Mouse (Mus musculus): ENCODE measurements around the gene Tatdn3. TPM values are rescaled to one million over a fixed set of nuclear protein-coding genes. Genes with fewer than 3 reads are reported as not detected.
"Not testable (repeated sequence)": the region's sequence is repeated elsewhere in the genome, so short reads cannot be mapped to it uniquely, and the experiment has no call there.

The Tatdn3 gene
- total RNA-seq, 2 experiments from 2014 or later: 19.1 to 35.6 TPM

DNA sequence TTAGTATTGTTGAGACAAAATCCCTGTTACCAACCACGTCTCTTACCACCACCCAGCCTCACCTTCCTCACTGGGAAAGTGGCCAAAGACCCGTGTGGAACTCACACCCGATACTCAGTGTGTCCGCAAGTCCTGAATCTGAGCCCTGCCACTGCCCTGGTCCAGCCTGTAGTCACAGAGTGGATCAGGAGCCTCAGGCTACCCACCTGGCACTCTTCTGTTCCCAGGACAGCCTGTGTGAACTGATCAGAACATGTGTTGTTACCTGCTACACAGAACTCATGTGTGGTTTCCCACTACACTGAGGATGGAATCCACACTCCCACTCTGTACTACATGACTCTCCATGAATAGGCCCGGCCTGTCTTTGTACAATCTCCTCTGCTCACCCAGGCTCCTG lies 20.6 kb downstream of the Tatdn3 start:
- intact Hi-C loops (cut with DNase I): no loop called here
- DNase-seq (ENCODE audit: low spot score in 2 of 2): no peak

DNA sequence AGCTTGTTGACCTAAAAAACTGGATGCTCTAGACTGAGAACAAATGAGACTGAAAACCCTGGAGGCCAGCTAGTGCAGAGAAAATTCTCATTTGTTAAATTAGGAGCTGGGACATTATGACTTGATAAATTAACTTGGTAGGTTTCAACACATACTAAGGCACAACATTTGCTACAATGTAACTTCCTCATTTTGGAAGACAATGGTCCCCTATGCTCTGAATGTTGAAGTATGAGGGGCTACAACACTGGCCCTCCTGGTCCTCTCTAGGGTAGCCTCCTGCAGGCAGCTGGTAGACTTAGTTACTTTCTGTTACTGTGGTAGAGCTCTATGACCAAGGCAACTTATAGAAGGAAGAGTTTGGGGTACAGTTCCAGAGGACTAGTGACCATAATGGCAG lies 21.4 kb downstream of the Tatdn3 start:
- DNase-seq (ENCODE audit: low spot score in 2 of 2): no peak
- intact Hi-C loops (cut with DNase I): no loop called here

DNA sequence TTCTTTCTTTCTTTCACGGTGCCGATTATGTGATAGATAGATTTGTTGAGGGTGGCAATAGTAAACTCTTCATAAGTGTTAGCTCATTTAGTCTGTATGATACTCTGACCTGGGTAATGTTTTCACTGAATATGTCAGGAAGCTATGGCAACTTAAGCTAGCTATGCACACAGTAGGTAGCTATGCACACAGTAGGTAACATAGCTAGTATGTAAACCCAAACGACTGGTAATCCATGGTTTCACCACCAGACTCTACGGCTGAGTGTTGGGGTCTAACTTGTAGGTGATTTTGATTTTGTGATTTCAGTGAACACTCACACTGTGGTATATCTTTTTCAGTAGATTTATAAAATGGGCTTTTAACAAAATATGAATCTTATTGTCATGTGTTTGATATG lies 24.7 kb downstream of the Tatdn3 start:
- DNase-seq (ENCODE audit: low spot score in 2 of 2): no peak
- intact Hi-C loops (cut with DNase I): no loop called here

DNA sequence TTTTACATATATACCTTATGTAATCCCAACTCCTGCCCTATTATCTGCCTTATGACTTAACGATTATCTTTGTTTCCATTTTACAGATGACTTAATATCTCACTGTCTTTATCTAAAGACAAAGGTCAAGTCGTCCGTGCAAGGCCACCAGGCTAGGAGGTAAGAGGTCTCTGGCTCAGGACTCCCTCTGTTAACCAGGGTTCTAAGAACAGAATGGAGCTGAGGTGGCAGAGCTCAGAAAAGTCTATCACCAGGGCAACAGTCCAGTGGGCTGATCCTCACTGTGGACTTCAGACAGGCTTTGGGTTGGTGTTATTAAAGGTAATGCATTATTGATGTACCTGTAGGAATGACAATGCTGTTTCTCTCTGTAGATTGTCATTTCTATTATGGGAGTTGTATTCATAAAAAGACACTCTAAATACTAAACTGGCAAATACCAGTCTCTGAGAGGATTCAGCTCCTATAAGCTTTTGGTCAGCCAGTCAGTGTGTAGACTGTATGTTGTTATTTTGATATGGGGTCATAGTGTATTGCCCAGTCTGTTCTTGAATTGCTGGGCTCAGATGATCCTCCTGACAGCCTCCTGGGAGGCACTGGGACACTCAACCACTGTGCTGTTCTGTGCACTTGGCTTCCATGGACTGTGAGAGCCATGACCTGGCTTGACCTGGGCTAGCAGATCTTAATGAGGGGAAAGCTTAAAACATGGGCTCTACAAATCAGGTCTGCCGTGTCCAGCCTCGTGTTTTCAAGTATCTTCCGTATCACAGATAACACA lies 26.0 kb downstream of the Tatdn3 start, which contains the start of gene Spata45:
TSS of gene Spata45 (plus strand) at position 86 of the 781 bp plus-strand sequence.
- intact Hi-C loops (cut with DNase I): no loop called here
- no peak for DNase-seq (ENCODE audit: low spot score in 2 of 2)

DNA sequence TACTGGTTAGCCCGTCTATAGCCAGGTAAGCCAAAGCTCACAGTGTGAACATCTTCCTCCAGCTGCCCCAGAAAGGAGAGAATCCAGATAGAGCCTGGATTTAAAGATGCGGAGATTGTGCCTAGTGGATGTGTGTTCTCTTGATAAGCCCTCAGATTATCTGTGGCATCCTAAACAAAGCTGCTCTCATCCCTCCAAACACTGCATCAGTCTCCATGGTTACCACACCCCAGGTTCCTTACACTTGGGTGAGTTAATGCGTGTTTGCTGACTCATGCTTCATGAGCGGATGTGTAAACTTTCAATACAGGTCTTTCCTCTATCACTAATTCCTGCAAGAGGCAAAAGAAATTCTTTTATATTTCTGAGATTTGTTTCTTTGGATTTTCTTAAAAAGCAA lies 27.1 kb downstream of the Tatdn3 start:
- DNase-seq (ENCODE audit: low spot score in 2 of 2): no peak
- intact Hi-C loops (cut with DNase I): no loop called here

DNA sequence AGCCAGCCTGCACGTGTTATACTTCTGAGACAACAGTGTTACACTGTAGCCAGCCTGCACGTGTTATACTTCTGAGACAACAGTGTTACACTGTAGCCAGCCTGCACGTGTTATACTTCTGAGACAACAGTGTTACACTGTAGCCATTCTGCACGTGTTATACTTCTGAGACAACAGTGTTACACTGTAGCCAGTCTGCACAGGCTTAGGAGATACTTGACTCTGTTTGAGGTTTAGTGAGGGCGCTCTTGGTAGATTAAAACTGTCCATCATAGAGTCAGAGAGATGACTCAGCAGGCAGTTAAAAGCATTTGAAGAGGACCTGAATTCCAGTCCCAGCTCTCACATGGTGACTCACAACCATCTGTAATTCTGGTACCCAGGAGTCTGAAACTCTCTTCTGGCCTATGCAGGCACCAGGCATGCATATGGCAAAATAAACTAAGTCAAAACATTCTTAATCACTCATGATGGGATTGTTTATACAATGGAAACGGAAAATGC lies 31.8 kb downstream of the Tatdn3 start:
- DNase-seq (ENCODE audit: low spot score in 2 of 2); intact Hi-C loops (cut with DNase I): not testable (repeated sequence)

DNA sequence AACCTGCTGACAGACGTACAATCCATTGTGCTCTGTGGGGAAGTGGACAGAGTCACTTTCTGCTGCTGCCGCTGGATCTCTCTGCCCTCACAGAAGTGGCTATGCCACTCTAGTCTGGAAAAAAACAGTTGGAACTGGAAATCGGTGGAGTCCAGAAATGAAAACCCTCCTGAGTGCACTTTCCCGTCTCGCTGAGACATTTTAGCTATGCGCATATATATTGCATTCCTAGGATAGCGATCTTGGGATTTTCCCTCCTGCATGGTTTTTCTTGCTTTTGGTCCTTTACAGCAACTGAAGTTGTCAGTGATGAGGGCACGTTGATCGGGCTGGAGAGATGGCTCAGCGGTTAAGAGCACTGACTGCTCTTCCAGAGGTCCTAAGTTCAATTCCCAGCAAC lies 32.5 kb downstream of the Tatdn3 start:
- no peak for DNase-seq (ENCODE audit: low spot score in 2 of 2)
- intact Hi-C loops (cut with DNase I): no loop called here

DNA sequence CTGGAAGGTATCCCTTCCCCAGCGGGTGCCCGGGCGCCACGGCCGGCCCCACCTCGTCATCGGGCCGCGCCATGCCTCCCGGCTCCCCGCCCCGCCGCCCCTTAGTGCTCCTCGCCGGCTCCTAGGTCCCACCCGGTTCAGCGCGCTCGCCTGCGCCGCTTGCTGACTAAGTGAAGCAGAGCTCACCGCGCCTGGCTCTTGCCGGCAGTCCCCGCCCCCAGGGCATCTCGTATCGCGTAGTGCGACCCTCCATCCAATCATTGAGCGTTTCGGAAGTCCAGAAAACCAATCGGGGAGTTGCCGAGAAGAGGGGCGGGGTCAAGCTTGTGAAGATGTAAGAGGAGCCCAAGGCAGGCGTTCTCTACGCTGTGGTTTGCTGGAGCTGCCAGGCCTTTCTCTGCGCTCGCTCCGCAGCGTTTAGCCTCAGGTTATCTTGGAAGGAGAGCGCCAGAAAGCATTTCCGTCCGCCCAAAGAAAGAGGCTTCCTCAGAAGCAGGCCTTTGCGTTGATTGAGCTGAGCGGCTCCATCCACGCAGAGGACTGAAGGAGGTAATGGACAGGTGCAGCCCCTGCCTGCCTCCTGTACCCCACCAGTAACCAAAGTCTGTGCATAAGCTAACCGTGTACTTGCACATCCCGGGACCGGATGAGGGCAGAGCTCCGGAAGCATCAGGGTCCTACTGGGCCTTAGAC lies 36.6 kb downstream of the Tatdn3 start, which contains the start of gene Flvcr1:
TSS of gene Flvcr1 (minus strand) at position 138 of the 693 bp plus-strand sequence.
- intact Hi-C loops (cut with DNase I): loop anchor here (5.0 kb wide), 1 partner anchor 99 kb away; the partner anchor contains the start of gene Angel2
- peak; percentile 98 to 99 for DNase-seq (ENCODE audit: low spot score in 2 of 2)

DNA sequence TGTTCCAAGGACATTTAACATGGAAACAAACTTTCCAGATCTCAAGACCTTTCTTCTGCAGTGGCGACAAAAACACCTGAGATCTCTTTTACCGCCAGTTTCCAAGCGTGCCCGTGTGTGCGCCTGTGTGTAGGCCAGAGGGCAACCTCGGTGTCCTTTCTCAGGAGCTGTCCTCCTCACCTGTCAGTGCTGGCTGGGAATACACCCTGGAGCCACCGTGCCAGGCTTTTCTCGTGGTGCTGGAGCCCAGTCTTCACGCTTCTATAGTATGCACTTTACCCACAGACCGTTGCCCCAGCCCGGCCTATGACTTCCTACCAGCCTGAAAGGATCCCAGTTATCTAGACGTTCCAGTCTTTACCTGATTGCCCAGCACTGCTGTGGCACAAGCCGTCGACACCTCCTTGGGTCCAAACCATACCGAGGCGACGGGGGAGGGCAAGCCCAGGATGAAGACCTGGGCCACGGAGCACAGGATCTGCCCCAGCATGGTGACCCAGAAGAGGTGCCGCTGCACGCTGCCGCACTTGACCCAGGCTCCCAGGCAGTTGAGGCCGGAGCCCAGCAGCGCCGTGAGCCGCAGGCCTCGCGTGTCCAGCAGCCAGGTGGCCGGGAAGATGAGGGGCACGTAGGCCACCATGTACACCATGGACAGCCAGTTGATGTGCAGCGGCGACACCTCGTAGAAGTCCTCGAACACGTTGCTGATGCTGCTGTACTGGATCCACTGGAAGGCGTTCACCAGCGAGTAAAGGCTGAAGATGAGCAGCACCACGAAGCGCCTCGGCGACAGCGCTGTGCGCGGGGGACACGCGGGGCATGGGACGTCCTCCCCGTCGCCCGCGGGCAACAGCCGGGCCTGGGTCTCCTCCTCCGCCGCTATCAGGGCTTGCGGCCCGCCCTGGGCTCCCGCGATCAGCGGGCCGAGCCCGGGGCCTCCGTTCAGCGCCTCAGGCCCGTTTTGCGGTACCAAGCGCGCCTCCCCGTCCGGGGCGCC lies 37.4 kb downstream of the Tatdn3 start:
- intact Hi-C loops (cut with DNase I): loop anchor here (5.0 kb wide), 1 partner anchor 98 kb away; the partner anchor contains the start of gene Angel2

DNA sequence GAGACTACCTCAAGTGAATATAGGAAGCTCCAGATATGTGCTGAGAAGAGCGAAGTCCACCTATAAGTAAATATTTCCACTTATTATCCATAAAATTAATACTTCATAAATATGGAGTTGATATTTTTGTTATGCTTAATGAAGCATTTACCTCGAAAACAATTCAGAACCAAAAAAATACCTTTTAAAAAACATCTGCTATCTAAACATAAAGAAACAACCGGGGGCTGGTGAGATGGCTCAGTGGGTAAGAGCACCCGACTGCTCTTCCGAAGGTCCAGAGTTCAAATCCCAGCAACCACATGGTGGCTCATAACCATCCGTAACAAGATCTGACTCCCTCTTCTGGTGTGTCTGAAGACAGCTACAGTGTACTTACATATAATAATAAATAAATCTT lies 38.9 kb downstream of the Tatdn3 start:
- intact Hi-C loops (cut with DNase I); DNase-seq (ENCODE audit: low spot score in 2 of 2): not testable (repeated sequence)

More for the DNA sequence above, 37.4 kb downstream of the Tatdn3 start:
- DNase-seq (ENCODE audit: low spot score in 2 of 2): peak; percentile 9 to 49

DNA sequence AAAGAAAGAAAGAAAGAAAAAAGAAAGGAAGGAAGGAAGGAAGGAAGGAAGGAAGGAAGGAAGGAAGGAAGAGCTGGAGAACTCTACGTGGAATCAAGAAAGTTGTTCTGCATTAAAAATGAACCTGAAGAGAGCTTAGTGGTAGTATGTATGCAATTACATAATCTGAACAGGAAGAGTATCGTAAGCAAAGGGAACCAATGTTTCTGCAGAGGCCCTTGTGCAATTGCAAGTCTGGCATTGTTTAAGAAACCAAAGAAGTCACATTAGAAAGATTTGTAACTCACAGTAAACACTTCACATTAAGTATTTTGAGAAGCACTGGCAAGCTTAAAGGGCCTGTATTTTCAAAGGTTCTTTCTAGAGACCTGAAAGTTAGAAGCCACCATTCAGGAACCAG lies 39.6 kb downstream of the Tatdn3 start:
- intact Hi-C loops (cut with DNase I): no loop called here
- DNase-seq (ENCODE audit: low spot score in 2 of 2): no peak

DNA sequence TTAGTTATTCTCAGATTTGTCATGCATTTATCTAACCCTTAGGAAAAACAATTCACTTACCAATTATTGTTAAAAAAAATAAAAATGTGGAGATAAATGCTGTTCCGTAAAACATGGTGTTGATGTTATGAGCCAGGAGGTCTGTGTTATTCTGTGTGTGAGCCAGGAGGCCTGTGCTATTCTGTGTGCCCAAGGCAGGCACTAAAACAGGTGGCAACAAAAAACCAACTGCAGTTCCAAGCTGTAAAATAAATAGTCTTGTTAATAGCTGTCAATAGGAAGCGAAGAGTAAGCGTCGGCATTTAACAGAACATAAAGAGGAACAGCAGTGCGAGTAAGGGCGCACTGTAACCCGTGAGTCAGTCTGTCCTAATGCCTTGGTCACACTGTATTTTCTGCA lies 41.7 kb downstream of the Tatdn3 start:
- DNase-seq (ENCODE audit: low spot score in 2 of 2): no peak
- intact Hi-C loops (cut with DNase I): no loop called here

DNA sequence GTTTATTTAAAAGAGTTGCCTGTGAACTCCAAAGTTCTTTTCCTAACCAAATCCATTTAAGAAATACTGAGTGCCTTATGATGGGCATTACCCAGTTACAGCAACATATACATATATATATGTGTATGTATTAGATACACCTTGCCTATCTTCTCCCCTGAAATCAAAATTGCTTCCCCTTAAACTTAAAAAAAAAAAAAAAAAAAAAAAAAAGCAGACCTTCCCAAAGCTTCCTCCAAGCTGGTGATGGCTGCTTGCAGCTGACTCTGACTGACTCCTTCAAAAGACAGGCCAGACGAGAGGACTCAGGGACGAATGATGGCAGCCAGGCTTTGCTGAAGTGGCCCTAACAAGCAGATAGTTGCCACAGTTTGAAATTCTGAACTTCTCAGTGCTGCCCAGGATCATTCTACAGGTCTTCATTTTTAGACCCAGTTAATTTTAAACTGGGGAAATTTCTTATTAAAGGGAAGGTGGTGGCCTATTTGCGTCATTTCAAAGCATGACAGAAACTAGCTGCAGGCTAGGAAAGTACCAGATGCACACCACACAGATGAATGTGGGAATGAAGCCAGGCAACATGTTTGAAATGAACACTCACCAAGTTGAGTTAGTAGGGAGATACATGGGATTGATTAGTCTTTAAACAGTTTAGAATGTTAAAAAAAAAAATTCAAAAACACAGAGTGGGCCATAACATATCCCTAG lies 42.4 kb downstream of the Tatdn3 start:
- intact Hi-C loops (cut with DNase I): no loop called here
- DNase-seq (ENCODE audit: low spot score in 2 of 2): no peak

DNA sequence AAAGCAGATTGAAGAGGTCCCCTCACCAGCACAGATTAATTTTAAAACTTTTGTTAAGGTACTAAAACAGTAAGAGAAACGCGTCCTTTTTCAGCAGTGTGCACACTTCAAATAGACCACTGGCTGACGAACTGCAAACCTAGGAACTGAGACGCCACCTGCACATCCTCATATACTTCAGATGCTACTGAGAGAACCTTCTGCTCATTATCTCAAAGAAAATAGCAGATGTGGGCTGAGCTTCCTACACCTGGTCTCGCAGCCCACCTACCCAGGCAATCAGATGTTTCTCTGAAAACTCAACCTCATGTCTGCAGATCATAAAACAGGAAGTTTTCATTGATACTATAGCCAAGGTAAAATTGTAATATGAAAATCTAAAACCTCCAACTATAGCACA lies 42.9 kb downstream of the Tatdn3 start:
- intact Hi-C loops (cut with DNase I): loop anchor here (5.0 kb wide), 1 partner anchor 78 kb away; no protein-coding TSS in a partner anchor
- DNase-seq (ENCODE audit: low spot score in 2 of 2): no peak

DNA sequence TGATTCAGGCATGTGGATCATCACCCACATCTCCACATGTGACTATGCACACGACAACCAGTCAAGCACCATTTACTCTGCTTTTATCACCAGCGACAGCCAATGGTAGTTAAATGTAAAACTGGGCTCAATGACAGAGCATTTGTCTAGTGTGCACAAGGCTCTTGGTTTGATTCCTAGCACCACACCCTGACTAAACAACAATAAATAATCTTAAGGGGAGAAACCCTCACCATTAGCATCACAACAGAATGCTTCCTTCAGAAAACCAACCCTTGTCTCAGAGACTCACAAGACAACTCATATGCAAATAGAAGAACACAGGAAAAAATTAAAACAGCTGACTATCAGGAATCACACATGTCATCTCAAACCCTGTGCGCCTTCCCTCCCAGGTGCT lies 48.5 kb downstream of the Tatdn3 start:
- intact Hi-C loops (cut with DNase I): no loop called here
- DNase-seq (ENCODE audit: low spot score in 2 of 2): no peak

DNA sequence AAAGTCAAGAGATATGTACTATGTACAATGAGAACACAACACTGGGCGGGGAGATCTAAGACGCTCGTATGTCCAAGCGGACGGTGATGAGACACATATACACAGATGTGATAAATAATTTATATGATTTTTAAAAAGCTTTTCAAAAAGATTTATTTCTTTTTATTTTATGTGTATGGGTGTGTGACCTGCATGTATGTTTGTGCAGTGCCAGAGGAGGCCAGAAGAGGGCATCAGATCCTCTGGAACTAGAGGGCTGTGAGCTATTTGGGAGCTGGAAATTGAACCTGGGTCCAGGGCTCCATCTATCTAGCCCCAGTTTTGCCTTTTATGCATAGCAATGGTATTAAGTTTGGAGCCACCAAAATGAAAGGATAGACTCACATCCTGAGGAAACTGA lies 54.0 kb downstream of the Tatdn3 start:
- DNase-seq (ENCODE audit: low spot score in 2 of 2): no peak
- intact Hi-C loops (cut with DNase I): no loop called here

DNA sequence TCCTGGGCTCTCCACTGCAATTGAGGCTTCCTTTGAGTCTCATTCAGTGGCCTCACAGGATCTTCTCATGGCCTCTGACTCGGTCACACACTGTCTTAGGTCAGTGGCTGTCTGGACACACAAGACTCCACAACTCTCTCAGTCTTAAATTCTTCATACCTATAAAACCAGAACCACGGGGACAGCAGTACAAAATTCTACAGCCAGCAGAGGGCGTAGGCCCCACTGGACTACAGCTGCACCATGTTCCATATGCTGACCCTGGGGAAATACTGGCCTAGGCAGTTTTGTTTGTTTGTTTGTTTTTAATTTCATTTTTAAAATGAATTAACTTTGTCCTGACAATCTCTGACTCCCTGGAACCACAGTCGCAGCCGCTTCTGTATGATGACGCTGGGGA lies 60.5 kb downstream of the Tatdn3 start:
- intact Hi-C loops (cut with DNase I): no loop called here
- no peak for DNase-seq (ENCODE audit: low spot score in 2 of 2)

DNA sequence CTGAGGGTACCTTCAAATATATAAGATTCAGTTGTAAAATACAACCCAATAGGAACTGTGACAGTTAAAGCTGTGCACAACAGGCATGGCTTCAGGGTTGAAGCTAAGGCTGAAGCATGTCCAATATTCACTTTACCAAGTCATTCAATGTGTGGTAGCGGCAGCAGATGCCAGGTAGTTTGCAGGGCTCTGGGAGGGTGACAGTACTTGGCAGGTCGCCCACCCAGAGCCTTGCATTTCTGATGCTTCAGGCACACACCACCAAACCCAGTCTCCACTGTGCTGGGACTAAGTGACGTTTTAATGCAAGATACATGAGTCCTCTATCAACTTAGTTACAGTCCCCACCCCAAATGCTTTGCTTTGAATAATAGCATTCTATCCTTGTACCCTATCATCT lies 62.0 kb downstream of the Tatdn3 start:
- intact Hi-C loops (cut with DNase I): no loop called here

DNA sequence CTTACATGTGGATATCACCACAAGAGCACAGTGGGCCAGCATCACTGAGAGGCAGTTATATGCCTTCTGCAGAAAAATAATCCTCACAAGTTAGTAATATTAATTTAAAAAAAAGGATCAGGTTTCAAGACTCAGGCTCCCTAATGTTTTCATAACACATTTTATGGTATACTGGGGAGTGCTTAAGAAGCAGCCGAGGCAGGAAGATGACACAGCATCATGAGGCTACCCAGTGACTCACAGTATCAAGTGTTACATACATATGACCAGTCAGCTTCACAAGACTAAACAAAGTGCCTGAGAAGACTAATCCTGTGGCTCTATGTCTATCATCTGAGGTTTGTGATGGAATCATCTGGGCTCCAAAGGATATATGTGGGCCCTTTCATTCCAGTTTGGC lies 64.7 kb downstream of the Tatdn3 start:
- intact Hi-C loops (cut with DNase I): no loop called here
- DNase-seq (ENCODE audit: low spot score in 2 of 2): no peak

More for the DNA sequence above, 62.0 kb downstream of the Tatdn3 start:
- no peak for DNase-seq (ENCODE audit: low spot score in 2 of 2)

All from left cerebral cortex, postnatal 36 days (tissue).